Mouse (Mus musculus): ENCODE measurements around the gene Setd5.

The Setd5 gene

GRCm38 (mm10) chr6:113193765-113194460 lies 116.7 kb downstream of the Setd5 start:
- no peak for DNase-seq (ENCODE audit: low spot score)

- DNase-seq (ENCODE audit: low spot score) = no peak
These were observed 117.3 kb downstream of the Setd5 start for GRCm38 (mm10) chr6:113194517-113194840.

- DNase-seq (ENCODE audit: low spot score) = no peak
These were observed 117.9 kb downstream of the Setd5 start, which contains the start of gene Lhfpl4 for GRCm38 (mm10) chr6:113194841-113195595. TSS of gene Lhfpl4 (minus strand) at chr6:113195384.

- no peak for DNase-seq (ENCODE audit: low spot score)
These were observed 118.4 kb downstream of the Setd5 start for GRCm38 (mm10) chr6:113195596-113195992.

Data from ovary, adult 18-20 months (tissue).